8 mouse cellular contexts compared by ENCODE assay signal in the genomic region with DNA sequence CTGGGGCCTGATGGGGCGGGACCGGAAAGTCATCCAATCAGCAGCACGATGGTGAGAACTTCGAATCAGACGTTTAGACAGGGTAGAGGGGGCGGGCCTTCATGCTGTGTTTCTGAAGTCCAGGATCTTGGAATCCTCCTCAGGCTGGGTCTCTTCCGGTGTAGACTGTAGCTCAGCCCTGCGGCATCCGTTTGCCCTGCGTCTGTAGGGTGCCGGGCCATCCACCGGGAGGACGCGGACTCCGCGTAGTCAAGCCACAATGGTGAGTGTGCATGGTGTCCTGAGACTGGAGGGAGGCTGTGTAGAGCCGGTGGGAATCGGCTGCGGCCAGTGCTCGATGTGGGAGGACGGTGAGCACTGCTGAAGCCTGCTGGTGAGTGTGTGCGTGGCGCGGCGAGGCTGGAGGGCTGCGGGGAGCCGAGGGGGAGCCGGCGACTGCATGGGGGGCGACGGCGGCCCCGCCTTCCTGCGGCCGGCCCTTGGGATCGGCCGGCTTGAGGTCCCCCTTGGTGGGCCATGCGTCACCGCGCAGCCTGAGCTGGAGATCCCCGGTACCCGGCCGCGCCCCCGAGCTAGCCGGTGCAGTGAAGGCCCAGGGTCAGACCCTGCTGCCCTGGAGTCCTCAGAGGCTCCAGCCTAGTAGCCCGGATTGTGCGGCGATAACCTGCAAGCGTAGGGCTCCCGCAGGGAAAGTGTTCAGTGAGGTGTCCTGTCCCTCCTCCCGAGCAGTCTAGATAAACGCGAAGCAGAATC. TPM values are rescaled to one million over a fixed set of nuclear protein-coding genes. Genes with fewer than 3 reads are reported as not detected.
A peak's percentile ranks its signal among the peaks of the same experiment; 100 is the strongest.
DNase-seq lines count a peak whose midpoint lies in the region; ATAC-seq lines count a peak whose summit lies in the region.

D3Ertd254e (plus strand) TSS at position 84 of the 753 bp plus-strand sequence.

- H3K9ac ChIP-seq in hindbrain, embryonic 13.5 days: peak within 1 kb of the TSS; percentile 99

- ATAC-seq in hindbrain, embryonic 13.5 days (ENCODE audit: low FRiP score): peak; percentile 100

- DNase-seq in Muller cell, postnatal 12 days (ENCODE audit: inconsistent ontology term): peak; percentile 93
- peak; percentile 92 for DNase-seq in cerebellum, adult 9-11 months
- peak; percentile 90 to 93 for DNase-seq in frontal cortex, postnatal 10 days (ENCODE audit: low spot score in 2 of 2)
- peak; percentile 72 to 81 for DNase-seq in layer of hippocampus, postnatal 25 days (ENCODE audit: extremely low spot score in 1 of 2, low spot score in 1 of 2)
- DNase-seq in lung, postnatal 25 days (ENCODE audit: low spot score): peak; percentile 93
- peak; percentile 92 for DNase-seq in retina, embryonic 14.5 days (ENCODE audit: low spot score)
- peak; percentile 87 for DNase-seq in thymus, postnatal 4 days

- peak within 1 kb of the TSS; percentile 96 for H3K27ac ChIP-seq in hindbrain, embryonic 13.5 days

- peaks cover 31% of the 10 kb centered on the region for H3K4me1 ChIP-seq in hindbrain, embryonic 13.5 days (replicated peaks)

- H3K4me2 ChIP-seq in hindbrain, embryonic 13.5 days: peak within 1 kb of the TSS; percentile 64

- peak within 1 kb of the TSS; percentile 97 for H3K4me3 ChIP-seq in hindbrain, embryonic 13.5 days

- H3K27me3 ChIP-seq in hindbrain, embryonic 13.5 days: no peaks in the 10 kb centered on the region

- WGBS in hindbrain, embryonic 13.5 days: under 1% methylated on average over 50 of the region's 54 CpGs

- H3K36me3 ChIP-seq in hindbrain, embryonic 13.5 days: no peaks in the 10 kb centered on the region

- H3K9me3 ChIP-seq in hindbrain, embryonic 13.5 days: no peaks in the 10 kb centered on the region

RNA-seq across cellular contexts. Expression of gene D3Ertd254e, which starts in this region (rescaled TPM):
- 13.0 and 13.2 TPM in 2 replicates for polyA plus RNA-seq in hindbrain, embryonic 13.5 days (2015; fragmentation: Nextera tagmentation; extraction: Ambion mirVana)
- total RNA-seq in layer of hippocampus, postnatal 25 days (2021): 10 to 100 TPM; 15.3 to 17.6 TPM

Comparison
In these comparisons a context has a peak if more than half of its experiments do, and no peak if none do; other contexts are left out.
1. Peak in every context shown above with its lines: DNase-seq, ATAC-seq, H3K4me3 ChIP-seq and H3K27ac ChIP-seq.